Mouse (Mus musculus) WW6 (cell line): ENCODE data around the gene Inpp4b.

Source experiments
- DNase-seq: peaks from one replicate; pipeline ENCODE4 v3.0.0-alpha.2; 2013; ENCODE audit warnings: low read depth, low spot score

The Inpp4b gene

GRCm38 (mm10) chr8:81578951-81579350 is 236.6 kb downstream of the Inpp4b start:
- DNase-seq: no peak

- no peak for DNase-seq
Observed at GRCm38 (mm10) chr8:81581817-81582437, 239.6 kb downstream of the Inpp4b start.

- no peak for DNase-seq
Observed at GRCm38 (mm10) chr8:81582906-81583305, 240.6 kb downstream of the Inpp4b start.

- DNase-seq: no peak
Observed at GRCm38 (mm10) chr8:81586783-81587182, 244.4 kb downstream of the Inpp4b start.

GRCm38 (mm10) chr8:81594134-81594714 is 251.9 kb downstream of the Inpp4b start:
- no peak for DNase-seq

GRCm38 (mm10) chr8:81599209-81599608 is 256.9 kb downstream of the Inpp4b start:
- no peak for DNase-seq

GRCm38 (mm10) chr8:81601136-81601535 is 258.8 kb downstream of the Inpp4b start:
- no peak for DNase-seq

- no peak for DNase-seq
Observed at GRCm38 (mm10) chr8:81608082-81608481, 265.7 kb downstream of the Inpp4b start.

GRCm38 (mm10) chr8:81609064-81609463 is 266.7 kb downstream of the Inpp4b start:
- DNase-seq: no peak

- no peak for DNase-seq
Observed at GRCm38 (mm10) chr8:81612611-81613010, 270.3 kb downstream of the Inpp4b start.

- DNase-seq: no peak
Observed at GRCm38 (mm10) chr8:81614135-81614534, 271.8 kb downstream of the Inpp4b start.

- no peak for DNase-seq
Observed at GRCm38 (mm10) chr8:81614605-81615004, 272.2 kb downstream of the Inpp4b start.

- no peak for DNase-seq
Observed at GRCm38 (mm10) chr8:81615552-81615951, 273.2 kb downstream of the Inpp4b start.

GRCm38 (mm10) chr8:81618918-81619317 is 276.6 kb downstream of the Inpp4b start:
- DNase-seq: no peak

- no peak for DNase-seq
Observed at GRCm38 (mm10) chr8:81635015-81635414, 292.7 kb downstream of the Inpp4b start.

GRCm38 (mm10) chr8:81635912-81636583 is 293.7 kb downstream of the Inpp4b start:
- no peak for DNase-seq

GRCm38 (mm10) chr8:81638478-81638877 is 296.1 kb downstream of the Inpp4b start:
- DNase-seq: no peak

GRCm38 (mm10) chr8:81639820-81640219 is 297.5 kb downstream of the Inpp4b start:
- DNase-seq: no peak

GRCm38 (mm10) chr8:81643030-81643429 is 300.7 kb downstream of the Inpp4b start:
- no peak for DNase-seq

GRCm38 (mm10) chr8:81692167-81692566 is 349.8 kb downstream of the Inpp4b start:
- no peak for DNase-seq

- no peak for DNase-seq
Observed at GRCm38 (mm10) chr8:81694893-81695292, 352.5 kb downstream of the Inpp4b start.

GRCm38 (mm10) chr8:81702038-81702437 is 359.7 kb downstream of the Inpp4b start:
- no peak for DNase-seq
